Mouse (Mus musculus) gastrocnemius, postnatal 10 days (tissue): ENCODE measurements around the gene Cfap99. TPM values are rescaled to one million over a fixed set of nuclear protein-coding genes. Genes with fewer than 3 reads are reported as not detected.

Experiments
- DNase-seq: peaks from one replicate; pipeline ENCODE4 v3.0.0; 2021; ENCODE audit warnings: mixed read lengths
- long read RNA-seq, 2 experiments: library from polyadenylated mRNA; stranded (forward); transcript quantifications; one replicate each; pipeline ENCODE4 v2.0.0; 2021
- total RNA-seq, 2 experiments: library from RNA; stranded (reverse); gene quantifications; 2 replicates each; pipeline ENCODE4 v1.2.3; 2021

Gene Cfap99
- total RNA-seq, result under 1 TPM in 1 of 2 experiments, not detected in 1; 0.12 TPM
- long read RNA-seq, experiment 1, result 0 reads
- long read RNA-seq, experiment 2, partial matches to known transcripts, result 0 of 1 reads
- long read RNA-seq, experiment 2, other reads (novel, unspliced or antisense), result 1 of 1 reads

DNA sequence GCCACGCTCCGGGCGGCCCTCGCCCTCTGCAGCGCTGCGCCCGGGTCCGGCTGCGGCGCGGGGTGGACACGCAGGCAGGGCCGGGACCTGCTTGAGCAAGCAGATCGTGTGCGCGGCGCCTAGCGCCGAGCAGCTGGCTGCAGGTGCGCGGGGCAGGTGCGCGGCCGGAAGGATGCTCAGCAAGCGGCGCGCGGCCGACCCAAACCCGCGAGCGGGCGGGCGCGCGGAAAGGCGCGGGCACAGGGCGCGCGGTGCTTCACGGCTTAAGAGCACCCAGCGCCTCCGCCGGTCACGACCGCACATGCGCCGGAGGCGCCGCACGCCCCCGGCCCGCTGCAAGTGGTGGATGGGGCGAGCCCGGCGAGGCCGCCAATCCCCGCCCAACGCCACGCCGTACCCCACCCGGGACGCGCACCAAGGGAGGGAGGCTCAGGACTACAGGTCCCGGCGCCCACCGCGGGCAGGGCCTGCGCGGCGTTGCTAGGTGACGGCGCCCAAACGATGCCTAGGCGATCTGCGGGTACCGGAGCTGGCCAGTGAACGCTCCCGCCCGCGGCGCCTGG is at the start of gene Cfap99, which contains the start of gene Zfyve28:
TSS of gene Cfap99 (plus strand) at position 447 of the 563 bp plus-strand sequence.
TSS of gene Zfyve28 (minus strand) at position 296 of the 563 bp plus-strand sequence.
- DNase-seq, result peak; percentile 74

DNA sequence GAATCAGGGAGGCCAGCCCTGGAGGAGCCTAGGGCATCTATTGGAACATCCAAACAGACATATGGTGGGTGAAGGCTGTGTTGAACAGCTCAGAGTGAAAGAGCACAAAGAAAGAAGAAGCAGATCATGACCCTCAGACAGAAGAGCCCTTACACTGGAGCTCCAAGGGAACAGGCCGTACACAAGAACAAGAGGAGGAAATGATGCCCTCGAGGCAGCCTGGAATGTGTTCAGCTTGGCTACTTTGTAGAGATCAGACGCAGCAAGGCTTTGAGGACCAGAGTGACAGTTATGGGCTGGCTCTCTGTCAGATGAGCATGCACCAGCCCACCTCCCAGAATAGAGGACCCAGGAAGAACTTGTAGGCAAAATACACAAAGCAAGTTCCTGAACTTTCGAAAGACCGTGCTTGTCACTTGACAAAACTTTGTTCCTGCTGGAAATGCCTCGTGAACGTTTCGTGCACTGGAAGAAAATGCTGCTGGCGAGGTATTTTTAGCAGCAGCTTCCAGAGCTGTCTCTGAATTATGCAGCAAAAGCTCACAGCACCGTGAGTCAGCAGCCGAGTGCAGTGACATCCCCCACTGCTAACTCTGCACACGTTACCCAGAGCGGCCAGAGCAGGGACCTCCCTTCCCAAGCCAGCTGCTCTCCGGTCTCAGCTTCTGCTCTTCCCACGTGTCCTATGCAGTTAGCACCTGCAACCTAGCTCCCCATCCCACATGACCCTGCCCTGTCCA is 46.0 kb upstream of the Cfap99 start:
- DNase-seq, result peak; percentile 31

DNA sequence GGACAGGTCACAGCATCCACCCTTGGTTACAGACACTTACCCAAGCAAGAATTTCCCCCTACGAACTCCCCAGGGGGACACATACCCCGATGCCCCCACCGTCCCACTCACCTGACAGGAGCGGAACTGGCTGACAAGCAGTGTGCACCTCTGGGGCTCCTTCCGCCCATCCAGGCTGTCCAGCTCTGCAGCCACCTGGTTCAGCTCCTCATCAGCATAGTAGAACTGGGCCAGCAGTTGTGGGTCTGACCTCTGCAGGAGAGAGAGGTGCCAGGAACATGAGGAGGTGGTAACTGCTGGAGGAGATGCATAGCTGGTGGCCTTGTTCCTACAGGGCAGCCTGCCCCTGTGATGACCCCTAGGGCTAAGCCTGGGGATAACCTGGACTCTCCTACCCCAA is 45.3 kb upstream of the Cfap99 start:
- DNase-seq, result no peak

DNA sequence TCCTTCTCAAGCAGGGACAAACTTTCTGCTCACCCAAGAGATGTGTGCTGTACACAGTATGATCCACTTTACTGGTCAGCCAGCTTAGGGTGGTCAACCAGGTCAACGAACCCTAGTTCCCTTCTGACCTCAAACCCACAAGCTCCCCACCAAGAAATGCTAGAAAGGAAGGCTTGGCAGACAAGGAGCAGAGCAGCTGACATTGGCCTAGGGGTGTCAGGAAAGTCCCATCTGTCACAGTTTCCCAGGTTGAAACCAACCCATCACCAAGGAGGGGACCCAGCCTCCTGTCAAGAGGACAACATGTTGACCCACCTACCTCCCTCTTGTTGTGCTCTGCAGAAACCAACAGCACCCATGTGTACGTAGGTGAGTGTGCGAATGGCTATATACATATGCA is 42.0 kb upstream of the Cfap99 start:
- DNase-seq, result no peak

DNA sequence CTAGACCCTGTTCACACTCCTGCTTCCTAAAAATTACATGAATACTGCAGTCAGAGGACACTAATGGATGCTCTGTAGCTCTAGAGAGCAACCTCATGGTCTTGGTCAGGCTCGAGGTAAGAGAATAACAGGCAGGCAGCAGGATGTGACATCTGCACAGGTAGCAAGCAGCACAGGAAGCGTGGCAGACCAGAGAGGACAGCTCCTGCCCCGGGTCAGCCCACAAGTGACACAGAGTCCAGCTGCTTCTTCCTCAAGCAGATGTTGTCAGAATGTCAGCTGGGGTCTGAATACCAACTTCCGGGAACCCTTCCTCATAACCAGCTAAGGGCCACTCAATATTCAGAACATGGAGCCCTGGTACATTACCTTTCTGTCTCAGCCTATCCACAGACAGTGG is 39.3 kb upstream of the Cfap99 start:
- DNase-seq, result no peak

DNA sequence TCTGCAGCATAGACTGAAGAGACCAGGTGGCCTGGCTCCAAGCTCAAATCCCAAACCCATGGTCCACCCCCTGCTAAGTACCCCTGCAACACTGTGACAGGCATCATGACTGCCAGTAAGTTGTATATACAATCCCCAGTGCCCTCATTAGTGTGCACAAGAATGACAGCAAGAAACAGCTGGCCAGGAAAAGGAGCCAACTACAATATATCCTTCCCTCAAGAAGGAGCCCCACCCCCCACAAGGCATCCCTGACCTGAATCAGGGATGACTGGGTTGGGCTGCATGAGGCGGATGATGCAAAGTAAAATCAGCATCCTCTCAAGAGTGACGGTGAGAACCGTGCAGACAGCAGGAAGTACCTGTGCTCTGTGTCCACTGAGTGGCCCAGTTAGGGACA is 38.3 kb upstream of the Cfap99 start:
- DNase-seq, result no peak

DNA sequence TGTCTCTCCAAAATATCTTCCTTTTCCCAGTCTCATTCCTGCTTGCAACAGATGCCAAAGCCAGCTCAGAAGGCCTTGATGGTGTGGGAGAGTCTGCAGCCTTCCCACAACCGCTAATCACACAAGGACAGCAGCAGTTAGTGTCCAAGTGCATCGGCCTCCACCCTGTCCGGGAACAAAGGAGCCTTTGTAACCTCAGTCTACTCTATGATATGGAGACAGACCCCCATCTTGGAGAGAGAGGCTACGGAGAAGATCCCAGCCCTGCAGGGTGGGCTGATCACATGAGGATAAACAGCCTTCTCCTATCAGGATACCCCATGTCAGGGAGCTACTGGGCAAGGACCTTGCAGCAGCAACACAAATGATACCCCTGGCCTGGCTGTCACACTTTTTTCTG is 36.6 kb upstream of the Cfap99 start:
- DNase-seq, result no peak

DNA sequence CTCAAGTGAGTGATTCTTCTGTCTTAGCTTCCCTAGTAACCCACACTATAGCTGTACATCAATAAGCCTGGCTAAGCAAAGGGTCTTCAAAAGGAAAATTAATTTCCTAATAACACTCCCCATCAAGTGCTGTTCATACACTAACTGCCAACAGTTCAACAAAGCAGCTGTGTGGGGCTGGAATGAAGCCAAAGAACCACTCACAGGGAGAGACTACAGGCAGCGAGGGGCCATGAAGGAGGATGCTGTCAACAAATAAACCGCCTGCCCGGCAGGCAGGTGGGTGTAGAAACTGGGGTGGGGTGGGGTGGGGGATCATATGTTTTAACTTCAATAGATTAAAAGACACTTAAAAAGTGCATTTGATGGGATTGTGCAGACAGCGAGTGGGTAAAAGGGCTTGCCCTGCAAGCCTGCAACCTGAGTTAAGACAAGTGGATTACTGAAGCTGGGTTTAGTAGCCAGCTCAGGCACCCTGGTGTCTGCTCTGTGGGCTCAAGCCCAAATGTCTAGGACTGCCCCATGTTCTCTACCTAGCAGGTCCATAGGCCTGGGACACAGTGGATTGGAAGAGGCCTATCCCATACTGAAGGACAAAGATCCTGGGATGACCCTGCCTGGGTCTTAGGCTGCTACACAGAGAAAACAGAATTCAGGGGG is 36.0 kb upstream of the Cfap99 start:
- DNase-seq, result peak; percentile 42

DNA sequence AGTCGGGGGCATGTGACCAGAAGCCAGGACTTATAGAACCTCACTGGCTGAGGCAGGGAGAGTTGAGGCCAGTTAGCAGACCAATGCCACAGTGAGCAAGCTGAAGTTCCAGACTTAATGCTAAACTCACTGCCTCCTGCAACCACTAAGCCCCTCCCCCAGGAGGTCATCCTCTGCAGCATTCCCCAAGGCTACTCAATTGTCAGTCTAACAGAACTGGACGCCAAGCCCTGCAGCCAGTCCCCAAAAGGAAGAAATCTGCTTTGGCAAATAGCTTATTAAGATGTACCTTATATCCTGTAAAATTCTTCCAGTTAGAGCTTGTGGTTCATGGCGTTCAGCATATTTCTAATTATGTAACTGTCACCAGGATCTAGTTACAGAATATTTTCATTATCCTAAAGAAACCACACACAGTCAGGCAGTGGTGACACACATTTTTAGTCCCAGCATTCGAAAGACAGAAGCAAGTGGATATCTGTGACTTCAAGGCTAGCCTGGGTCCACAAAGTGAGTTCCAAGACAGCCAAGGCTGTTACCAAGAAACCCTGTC is 35.4 kb upstream of the Cfap99 start:
- DNase-seq, result no peak

DNA sequence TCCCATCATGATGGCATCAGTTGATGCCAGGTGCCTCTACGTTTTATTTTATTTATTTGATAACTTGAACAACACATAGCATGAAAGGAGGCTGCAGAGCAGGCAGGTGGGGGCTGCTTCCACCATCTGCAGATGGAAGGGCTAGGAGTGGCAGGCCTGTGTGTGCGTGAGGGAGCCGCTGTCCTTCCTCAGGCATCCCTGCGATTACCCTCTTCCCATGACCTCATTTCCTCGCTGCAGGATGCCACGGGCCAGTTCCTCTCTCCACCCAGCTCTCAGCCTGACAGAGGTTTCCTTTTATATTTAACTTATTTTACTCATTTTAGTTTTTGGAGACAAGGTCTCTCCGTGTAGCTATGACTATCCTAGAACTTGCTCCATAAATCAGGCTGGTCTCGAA is 34.1 kb upstream of the Cfap99 start:
- no peak for DNase-seq

DNA sequence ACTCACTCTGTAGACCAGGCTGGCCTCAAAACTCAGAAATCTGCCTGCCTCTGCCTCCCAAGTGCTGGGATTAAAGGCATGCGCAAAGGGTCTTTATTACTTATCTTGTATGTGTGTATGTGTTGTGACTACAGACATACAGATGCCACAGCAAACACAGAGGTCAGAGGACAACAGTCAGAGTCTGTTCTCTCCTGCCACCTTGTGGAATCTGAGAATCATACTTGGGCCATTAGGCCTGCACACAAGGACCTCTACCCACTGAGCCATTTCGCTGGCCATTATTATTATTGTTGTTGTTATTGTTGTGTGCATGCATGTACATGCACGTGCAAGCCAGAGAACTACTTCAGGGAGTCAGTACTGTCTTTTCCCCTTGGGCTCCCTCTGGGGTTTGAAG is 33.2 kb upstream of the Cfap99 start:
- no peak for DNase-seq

DNA sequence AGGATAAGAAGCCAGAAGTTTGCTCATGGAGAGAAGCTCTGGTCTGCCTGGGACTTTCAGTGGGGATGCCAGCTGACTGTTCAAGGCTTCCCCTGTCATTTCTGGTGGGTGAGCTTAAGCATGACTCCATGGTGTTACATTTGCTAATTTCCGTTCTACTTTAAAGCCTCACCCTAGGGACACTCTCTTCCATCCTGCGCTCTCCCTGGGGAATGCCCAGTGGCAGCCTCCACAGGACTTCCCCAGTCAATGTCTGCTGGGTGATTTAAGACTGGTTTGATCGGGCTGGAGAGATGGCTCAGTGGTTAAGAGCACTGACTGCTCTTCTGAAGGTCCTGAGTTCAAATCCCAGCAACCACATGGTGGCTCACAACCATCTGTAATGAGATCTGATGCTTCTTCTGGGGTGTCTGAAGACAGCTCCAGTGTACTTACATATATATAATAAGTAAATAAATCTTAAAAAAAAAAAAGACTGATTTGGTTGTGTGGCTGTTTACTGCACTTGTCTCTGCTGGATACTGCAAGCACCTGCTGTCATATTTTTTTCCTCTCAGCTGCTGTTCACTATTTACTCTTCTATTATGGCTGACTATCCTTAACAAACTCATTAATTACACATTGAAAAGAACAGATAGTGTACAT is 29.1 kb upstream of the Cfap99 start:
- no peak for DNase-seq

DNA sequence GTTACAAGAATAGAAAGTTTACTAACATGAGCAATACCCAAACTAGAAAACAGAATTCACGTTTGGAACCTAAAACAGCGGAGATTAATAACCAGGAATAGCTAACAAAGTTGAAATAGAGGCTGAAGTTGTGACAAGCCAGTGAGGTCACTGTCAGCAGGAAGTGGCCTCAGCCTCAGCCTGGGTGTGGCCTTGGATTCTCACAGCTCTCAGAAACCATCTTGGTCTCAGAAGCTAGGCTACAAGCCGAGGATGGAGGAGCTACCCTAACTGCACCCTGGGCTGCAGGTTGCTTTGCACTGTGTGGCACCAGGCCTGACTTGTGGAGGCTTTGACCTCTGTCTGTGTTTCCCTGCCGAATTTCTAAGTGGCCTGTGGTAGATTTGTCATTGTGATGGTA is 22.3 kb upstream of the Cfap99 start:
- no peak for DNase-seq

DNA sequence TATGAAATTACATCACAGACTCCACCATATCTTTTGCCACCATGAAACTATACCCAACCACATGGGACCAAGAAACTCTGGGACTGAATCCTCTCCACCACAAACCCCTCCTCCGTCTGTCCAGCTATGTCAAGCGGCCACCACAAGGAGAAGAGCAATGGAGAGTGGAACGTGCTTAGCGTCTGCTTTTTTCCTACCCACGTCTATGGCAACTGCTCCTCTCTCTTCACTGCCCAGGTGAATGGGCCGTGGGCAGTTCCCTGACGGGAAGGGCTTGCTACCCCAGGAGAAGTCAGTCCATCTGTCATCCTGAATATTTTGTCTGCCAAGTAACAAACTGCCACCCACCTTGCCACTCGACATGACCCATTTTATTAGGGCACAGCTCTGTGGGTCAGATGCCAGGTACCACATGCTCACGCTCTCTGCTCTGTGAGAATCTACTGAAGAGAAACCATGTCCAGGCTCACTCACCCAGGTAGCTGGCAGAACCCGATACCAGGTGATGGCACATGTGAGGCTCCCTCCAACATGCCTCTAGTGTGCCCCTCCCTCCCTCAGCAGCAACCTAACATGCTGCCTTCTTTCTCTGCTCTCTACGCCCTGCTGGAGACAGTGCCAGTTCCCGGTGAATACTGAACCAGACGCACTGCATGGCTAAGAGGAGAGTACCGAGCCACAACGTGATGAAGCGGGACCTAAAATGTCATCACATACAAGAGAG is 19.0 kb upstream of the Cfap99 start:
- no peak for DNase-seq

DNA sequence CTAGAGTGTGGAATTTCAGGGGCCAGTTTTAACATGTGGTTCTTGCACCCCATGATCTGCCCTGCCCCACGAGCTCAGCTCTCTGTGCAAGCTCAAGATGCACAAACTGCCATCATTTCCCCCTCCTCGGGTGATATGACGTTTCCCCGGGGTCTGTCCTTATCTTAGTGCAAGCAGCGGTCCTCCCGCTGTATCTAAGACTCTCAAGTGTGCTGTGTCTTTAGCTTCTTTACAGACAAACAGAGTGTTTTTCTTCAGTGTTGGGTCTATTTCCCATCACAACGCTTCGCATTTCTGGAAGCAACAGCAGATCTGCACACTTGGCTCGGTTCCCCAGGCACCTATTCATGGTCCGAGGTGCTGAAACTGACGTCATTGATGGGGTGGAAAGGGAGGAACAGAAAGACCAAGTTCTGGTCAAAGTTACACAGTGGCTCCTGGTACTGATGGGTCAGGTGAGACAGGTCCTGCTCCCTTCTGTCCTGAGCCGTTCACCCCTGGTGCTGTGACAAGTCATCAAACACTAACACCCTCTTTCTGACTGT is 18.4 kb upstream of the Cfap99 start:
- DNase-seq, result no peak

DNA sequence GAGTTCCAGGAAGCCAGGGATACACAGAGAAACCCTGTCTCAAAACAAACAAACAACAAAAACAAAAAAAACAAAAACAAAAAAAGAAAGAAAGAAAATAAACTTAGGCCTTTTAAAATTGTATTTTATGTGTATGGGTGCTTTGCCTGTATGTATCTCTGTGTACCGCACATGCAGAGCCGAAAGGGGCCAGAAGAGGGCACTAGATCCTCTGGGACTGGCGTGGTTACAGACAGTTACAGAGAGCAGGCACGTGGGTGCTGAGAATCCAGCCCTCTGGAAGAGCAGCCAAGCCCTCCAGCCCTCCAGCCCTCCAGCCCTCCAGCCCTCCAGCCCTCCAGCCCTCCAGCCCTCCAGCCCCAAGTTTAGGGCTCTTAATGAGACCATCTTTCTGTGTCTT is 16.7 kb upstream of the Cfap99 start:
- peak; percentile 24 for DNase-seq

DNA sequence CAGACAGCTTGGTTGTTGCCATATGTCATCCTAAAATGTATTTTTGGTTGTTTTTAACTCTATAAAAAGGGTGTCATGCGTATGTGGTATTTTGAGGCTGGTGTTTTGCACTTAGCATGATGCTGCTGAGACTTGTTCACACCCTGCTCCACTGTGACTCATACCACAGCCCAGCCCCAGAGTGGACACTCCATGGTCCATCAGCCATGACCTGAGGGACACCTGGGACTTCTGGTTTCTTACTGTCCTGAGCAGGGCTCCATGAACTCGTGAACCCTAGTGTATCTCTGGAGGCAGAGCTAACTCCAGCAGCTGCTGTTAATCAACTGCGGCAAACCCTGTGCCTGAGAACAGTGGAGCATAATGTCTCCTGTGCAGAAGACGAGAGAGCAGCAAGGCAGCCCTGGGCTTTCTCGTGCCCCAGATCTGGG is 15.1 kb upstream of the Cfap99 start:
- no peak for DNase-seq

DNA sequence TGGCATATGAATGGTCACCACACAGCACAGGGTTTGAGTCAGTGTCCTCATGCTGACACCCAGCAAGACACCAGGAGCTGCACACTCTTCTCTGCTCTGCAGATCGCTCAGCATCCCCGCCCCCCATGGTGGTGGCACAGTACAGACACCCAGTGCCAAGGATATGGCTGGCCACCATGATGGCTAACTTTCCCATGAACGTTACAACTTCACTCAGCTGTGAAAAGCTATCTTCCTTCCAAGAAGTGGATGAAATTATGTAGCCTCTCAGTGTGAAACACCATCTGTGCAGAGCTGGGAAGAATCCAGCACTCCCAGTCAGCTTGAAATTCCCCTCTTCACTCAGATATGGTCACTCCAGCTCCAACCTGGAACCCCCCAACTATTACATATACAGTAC is 14.1 kb upstream of the Cfap99 start:
- DNase-seq, result peak; percentile 12

DNA sequence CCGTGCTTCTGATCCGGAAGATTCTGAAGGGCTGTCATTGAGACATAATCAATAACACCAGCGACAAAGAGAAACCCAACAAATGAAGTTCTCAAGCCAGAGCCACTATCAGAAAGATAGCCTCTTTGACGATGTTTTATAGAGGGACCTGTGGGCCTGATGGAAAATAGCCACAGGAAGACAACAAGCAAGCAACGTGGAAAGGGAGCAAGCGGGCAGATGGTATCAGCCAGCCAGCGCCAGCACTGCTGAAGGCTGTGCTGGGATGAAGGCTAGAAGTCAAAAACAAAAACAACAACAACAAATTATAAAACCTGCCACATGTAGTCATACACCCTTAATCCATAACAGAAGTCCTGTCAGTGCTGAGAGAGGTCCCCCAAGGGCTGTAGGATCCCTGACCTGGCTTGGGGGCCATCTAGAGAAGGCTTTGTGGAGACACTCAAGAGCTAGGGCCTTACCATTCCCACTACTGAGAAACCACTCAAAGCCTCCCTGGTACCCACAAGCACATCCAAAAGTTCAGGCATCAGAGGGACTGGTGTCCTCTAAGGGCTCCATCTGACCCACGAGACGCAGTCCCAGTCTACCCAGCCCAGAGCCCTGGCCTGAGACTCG is 13.6 kb upstream of the Cfap99 start:
- no peak for DNase-seq

DNA sequence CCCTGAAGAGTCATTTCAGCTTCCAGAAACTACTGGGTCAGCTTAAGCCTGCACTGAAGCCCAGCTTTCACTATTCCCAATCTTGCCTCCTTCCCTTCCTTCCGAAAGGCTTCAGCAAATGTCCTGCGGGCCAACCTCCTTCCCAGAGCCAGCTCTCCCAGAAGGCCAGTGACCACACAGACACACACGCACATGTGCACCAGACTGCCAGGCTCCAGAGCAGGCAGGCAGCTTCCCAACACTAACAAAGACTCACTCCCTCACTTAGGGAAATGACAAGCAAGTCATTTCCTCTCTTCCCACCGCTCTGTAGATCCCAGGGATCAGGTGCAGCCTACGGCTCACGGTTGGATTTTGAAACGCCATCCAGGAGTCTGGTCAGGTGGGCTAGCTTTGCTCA is 12.2 kb upstream of the Cfap99 start:
- no peak for DNase-seq

DNA sequence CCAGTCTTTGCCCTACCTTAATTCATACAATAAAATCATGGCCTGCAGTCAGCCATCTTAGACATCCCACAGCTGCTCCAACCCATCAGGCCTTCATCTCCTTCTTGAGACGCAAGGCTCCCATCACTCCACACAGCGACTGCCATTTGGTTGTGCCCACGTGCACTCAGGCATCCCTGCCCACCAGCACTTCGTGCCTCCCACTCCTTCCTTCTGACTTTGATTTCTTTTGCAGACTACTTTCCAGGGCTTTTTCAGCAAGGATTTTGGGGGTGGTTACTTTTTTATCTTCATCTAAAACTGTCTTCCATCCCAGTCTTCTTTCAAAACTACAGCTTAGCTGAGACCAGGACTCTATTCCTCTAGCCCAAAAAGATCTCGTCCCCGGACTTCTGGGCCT is 11.7 kb upstream of the Cfap99 start:
- no peak for DNase-seq
